Mouse (Mus musculus) cortical plate, adult 2 months (tissue): ENCODE measurements around the gene Akain1.

Experiments used
- CTCF ChIP-seq: fragments of 200-500 bp; IDR thresholded peaks from 2 replicates; pipeline ENCODE4 v1.5.1; 2011; ENCODE audit warnings: mild to moderate bottlenecking, control low read depth, low read length; ENCODE audit not compliant: insufficient read depth; ENCODE audit errors: extremely low read depth
- POLR2A ChIP-seq: fragments of 200-500 bp; IDR thresholded peaks from 2 replicates; pipeline ENCODE4 v1.6.1; 2011; ENCODE audit warnings: mild to moderate bottlenecking, low read length, control low read depth; ENCODE audit not compliant: insufficient read depth; ENCODE audit errors: extremely low read depth

DNA sequence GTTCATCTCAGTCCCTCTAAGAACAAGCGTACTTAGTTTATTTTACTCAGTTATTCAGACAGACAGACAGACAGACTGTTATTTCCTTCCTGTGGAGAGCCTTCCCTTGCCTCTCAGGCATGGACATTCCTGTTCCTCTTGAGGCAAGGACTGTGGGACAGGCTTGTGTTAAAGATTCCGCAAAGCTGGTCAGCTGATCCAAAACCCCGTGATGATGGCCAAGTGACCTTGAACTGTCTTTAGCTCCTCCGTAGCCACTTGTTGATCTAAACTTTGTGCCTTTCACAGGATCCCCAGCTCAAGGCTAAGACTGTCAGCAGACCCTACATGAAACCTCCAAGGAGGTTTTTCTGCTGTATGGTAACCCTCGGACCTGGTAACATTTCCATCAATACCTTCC is 42.0 kb upstream of the Akain1 start:
- no peak for TF ChIP-seq CTCF
- TF ChIP-seq POLR2A, result no peak
